Mouse (Mus musculus) midbrain, embryonic 13.5 days (tissue): ENCODE measurements around the gene Spata21. TPM values are rescaled to one million over a fixed set of nuclear protein-coding genes. Genes with fewer than 3 reads are reported as not detected.

Experiments
- ATAC-seq: fragments of 200-750 bp; cut with Nextera tagmentation; 2 replicates; pipeline ENCODE4 v1.8.0; 2017; ENCODE audit warnings: mild to moderate bottlenecking, moderate TSS enrichment, moderate library complexity
- H3K27ac ChIP-seq: fragments of 300-500 bp; sonication (generic); 2 replicates; pipeline ENCODE4 v1.5.1; 2015; ENCODE audit warnings: inconsistent platforms, mild to moderate bottlenecking, moderate library complexity
- H3K27me3 ChIP-seq: fragments of 300-500 bp; sonication (generic); 2 replicates; pipeline ENCODE4 v1.6.1; 2015; ENCODE audit warnings: mild to moderate bottlenecking, inconsistent platforms
- H3K36me3 ChIP-seq: fragments of 300-500 bp; sonication (generic); 2 replicates; pipeline ENCODE4 v1.6.1; 2015; ENCODE audit warnings: mild to moderate bottlenecking, inconsistent platforms
- H3K4me1 ChIP-seq: fragments of 300-500 bp; sonication (generic); replicated peaks from 2 replicates; pipeline ENCODE4 v1.6.1; 2015; ENCODE audit warnings: inconsistent platforms
- H3K4me2 ChIP-seq: fragments of 300-500 bp; sonication (generic); replicated peaks from 2 replicates; pipeline ENCODE4 v1.6.1; 2015; ENCODE audit warnings: moderate library complexity, mild to moderate bottlenecking, inconsistent platforms
- H3K4me3 ChIP-seq: fragments of 300-500 bp; sonication (generic); replicated peaks from 2 replicates; pipeline ENCODE4 v1.5.1; 2015; ENCODE audit warnings: mild to moderate bottlenecking, inconsistent platforms
- H3K9ac ChIP-seq: fragments of 300-500 bp; sonication (generic); replicated peaks from 2 replicates; pipeline ENCODE4 v1.6.1; 2015; ENCODE audit warnings: mild to moderate bottlenecking, inconsistent platforms
- H3K9me3 ChIP-seq: fragments of 300-500 bp; sonication (generic); 2 replicates; pipeline ENCODE4 v1.6.1; 2016; ENCODE audit warnings: mild to moderate bottlenecking, inconsistent platforms
- WGBS: fragments of 180-500 bp; shearing (Covaris S2); methylation state at CpG from one replicate; pipeline ENCODE4 v1.1.7; 2015; 5-methylcytosine and 5-hydroxymethylcytosine counted together
- polyA plus RNA-seq: library from polyadenylated mRNA; unstranded; fragments of >200 nt; fragmentation: Nextera tagmentation; extraction: Ambion mirVana; gene quantifications from 2 replicates; pipeline ENCODE4 v1.2.1, GENCODE M21; 2015

Gene Spata21
- polyA plus RNA-seq, 1 experiment from 2014 or later, result not detected

DNA sequence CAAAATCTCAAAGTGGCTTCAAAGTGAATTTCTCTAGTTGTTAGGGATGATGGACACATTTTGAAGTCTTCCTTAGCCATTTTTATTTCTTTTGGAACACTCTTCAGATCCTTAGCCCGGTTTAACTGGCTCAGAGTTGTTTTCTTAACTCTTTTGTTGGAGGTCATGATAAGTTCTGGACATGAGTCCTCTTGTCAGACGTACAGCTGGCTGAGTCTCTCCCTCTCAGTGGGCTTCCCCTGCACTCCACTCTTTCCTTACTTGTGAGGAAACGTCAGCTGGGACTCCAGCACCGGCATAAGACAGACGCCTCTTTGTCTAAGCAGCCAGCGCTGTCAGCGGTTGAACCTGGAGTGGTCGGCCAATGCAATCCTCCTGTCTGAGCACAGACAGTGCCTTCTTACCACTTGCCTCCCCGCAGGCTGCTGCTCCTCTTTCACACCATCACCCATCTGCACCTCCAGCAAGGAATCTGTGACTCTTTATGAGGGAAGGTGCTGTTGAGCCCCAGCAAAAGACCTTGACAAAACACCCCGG is 20.1 kb downstream of the Spata21 start:
- Histone ChIP-seq H3K9me3 (0 out of 2 replicates have a peak, but pooled peaks cover 2% of the 10 kb centered on the region), H3K9ac (no peak overlapping the region), H3K27me3 (no peaks in the 10 kb centered on the region), H3K36me3 (peaks cover 38% of the 10 kb centered on the region), H3K27ac (no peak overlapping the region), H3K4me3 (no peak overlapping the region), H3K4me2 (no peak overlapping the region), H3K4me1 (no peaks in the 10 kb centered on the region)
- 62% methylated on average over 10 of the region's 10 CpGs for WGBS
- no peak for ATAC-seq

DNA sequence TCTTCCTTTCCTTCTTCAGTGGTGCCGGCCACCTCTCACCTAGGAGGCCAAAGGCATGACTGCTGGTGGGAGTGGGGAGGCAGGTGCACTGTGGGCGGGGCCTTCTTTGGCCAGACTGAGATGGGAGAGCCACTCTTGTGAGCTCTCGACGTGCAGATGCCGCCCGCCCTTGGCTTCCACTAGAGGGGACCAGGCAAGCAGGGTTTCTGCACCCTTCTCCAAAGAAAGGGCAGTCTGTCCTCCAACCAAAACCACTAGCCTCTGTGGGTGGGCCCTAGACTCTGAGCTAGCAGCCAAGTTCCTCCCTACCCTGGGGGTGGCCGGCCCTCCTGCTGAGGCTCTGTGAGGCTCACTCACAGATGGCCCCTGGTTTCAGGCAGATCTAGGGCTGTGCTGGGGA is 25.7 kb downstream of the Spata21 start:
- Histone ChIP-seq H3K27me3 (no peaks in the 10 kb centered on the region), H3K9me3 (0 out of 2 replicates have a peak, but pooled peaks cover 2% of the 10 kb centered on the region), H3K9ac (no peak overlapping the region), H3K27ac (peak overlapping the region; percentile 6; the same call in 1 of the 2 replicates), H3K4me1 (peaks cover 17% of the 10 kb centered on the region), H3K36me3 (peaks cover 89% of the 10 kb centered on the region), H3K4me2 (no peak overlapping the region), H3K4me3 (no peak overlapping the region)
- peak; percentile 5; the same call in 1 of the 2 replicates for ATAC-seq
- 78% methylated on average over 7 of the region's 7 CpGs for WGBS

DNA sequence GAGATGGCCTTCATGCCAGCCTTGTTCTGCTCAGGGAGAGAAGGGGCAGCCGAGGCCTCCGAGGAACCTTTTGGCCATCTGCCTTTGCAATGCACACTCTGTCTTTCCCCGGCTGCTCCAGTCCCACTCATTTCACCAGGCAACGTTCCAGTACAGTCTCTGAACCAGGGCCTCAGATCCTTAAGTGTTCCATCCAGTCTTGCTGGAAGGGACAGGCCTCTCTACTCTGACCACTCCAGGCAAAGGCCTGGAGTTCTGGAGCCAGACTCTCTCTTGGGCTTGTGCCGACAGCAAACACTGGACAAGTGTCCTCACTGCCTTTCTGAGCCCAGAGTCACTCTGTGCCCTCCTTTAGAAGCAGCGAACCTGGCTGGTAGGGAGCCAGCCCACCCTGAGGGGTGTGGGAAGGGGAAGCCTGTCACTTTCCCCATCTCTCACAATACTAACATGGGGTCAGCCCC is 26.4 kb downstream of the Spata21 start:
- H3K27ac ChIP-seq, result peak overlapping the region; percentile 6; the same call in 1 of the 2 replicates

DNA sequence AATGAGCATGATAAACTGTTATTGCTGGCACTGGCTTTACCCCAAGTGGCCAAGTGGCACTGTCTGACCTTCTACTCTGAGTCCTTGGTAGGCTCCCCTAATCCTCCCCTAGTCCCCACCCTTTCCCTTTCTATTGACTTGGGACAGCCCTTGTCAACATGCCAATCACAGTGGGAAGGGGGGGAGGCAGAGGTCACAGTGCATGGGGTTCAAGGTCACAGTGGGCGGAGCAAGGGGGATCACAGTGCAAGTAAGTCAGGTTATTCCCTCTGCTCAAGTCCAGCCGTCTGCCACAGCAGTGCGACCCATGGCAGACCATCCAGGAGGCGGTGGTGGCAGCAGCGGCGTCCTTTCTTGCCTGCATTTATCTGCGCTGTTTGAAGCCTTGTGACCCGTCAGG is 27.3 kb downstream of the Spata21 start:
- no peak for ATAC-seq
- peaks cover 81% of the 10 kb centered on the region for H3K36me3 ChIP-seq
- H3K27me3 ChIP-seq, result no peaks in the 10 kb centered on the region
- H3K27ac ChIP-seq, result no peak overlapping the region
- H3K4me3 ChIP-seq, result no peak overlapping the region
- H3K9ac ChIP-seq, result no peak overlapping the region
- peaks cover 33% of the 10 kb centered on the region for H3K4me1 ChIP-seq
- no peak overlapping the region for H3K4me2 ChIP-seq
- 57% methylated on average over 8 of the region's 8 CpGs for WGBS
- no peaks in the 10 kb centered on the region for H3K9me3 ChIP-seq

More for the DNA sequence above, 26.4 kb downstream of the Spata21 start:
- H3K36me3 ChIP-seq, result peaks cover 89% of the 10 kb centered on the region
- H3K4me3 ChIP-seq, result no peak overlapping the region
- peaks cover 24% of the 10 kb centered on the region for H3K4me1 ChIP-seq
- no peak overlapping the region for H3K4me2 ChIP-seq
- 72% methylated on average over 6 of the region's 6 CpGs for WGBS
- 0 out of 2 replicates have a peak, but pooled peaks cover 2% of the 10 kb centered on the region for H3K9me3 ChIP-seq
- ATAC-seq, result no peak
- no peaks in the 10 kb centered on the region for H3K27me3 ChIP-seq
- no peak overlapping the region for H3K9ac ChIP-seq

DNA sequence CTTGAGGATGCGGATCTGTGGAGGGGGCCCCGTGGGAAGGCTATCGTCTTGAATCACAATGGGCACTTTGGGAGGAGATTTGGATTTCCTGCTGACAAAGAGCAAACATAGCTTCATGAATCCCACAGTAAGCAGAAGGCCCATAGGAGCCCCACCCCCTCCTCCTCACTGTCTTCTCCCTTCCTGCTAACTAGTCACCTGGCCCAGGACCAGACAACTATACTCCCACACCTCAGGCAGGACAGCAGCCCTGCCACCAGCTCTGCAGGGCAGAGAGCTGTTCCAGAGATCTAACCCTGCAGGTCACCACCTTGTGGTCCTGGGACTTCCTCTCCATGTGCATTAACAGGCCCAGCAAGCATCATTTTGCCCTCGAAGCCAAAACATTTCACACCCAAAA is 30.6 kb downstream of the Spata21 start:
- H3K9ac ChIP-seq, result no peak overlapping the region
- peaks cover 52% of the 10 kb centered on the region for H3K4me1 ChIP-seq
- no peak overlapping the region for H3K4me3 ChIP-seq
- H3K27me3 ChIP-seq, result no peaks in the 10 kb centered on the region
- ATAC-seq, result no peak
- WGBS, result 61% methylated on average over 4 of the region's 4 CpGs
- H3K27ac ChIP-seq, result no peak overlapping the region
- H3K36me3 ChIP-seq, result peaks cover 49% of the 10 kb centered on the region
- H3K9me3 ChIP-seq, result no peaks in the 10 kb centered on the region
- no peak overlapping the region for H3K4me2 ChIP-seq

DNA sequence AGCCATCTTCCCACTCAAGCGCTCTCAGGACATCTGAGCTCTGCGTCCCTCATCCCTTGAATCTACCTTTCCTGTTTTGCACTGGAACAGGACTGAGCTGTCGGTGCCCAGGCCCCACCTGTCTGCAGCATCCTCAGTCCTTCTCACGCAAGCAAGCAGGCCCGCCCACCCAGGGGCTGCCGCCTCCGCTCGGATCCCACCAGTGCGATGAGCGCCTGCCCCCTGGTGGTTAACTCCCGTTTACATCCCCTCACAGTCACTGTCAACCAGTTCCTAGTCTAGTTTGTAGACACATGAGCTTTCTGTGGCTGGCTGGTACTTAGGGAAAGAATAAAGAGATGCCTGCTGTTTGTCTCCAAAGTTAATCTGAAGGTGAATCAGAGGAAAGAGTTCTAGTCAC is 32.6 kb downstream of the Spata21 start:
- H3K4me1 ChIP-seq, result peaks cover 49% of the 10 kb centered on the region
- H3K27me3 ChIP-seq, result no peaks in the 10 kb centered on the region
- H3K36me3 ChIP-seq, result peaks cover 31% of the 10 kb centered on the region
- no peak overlapping the region for H3K4me2 ChIP-seq
- no peak overlapping the region for H3K4me3 ChIP-seq
- H3K9ac ChIP-seq, result no peak overlapping the region
- WGBS, result 22% methylated on average over 11 of the region's 11 CpGs
- H3K27ac ChIP-seq, result no peak overlapping the region
- H3K9me3 ChIP-seq, result no peaks in the 10 kb centered on the region
- peak; percentile 79 for ATAC-seq

DNA sequence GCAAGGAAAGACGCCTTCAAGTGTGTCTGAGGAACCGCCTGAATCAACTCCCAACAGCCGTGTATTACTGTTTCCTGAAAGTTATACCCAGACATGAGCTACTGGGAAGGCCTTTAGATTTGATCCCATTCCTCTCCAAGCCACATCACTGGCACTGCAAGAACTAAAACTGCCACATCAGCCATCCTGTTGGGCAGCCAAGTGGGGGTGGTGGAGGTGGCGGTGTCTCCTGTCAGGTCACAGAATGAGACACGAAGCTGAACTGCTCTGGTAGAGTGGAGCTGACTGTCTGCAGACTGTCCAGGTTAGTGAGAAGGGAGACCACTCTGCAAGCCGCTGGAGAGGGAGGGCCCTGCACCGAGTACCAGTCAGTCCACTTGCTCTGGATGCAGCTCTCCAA is 34.5 kb downstream of the Spata21 start:
- H3K36me3 ChIP-seq, result peaks cover 15% of the 10 kb centered on the region
- no peak overlapping the region for H3K9ac ChIP-seq
- no peak for ATAC-seq
- peaks cover 49% of the 10 kb centered on the region for H3K4me1 ChIP-seq
- H3K27me3 ChIP-seq, result no peaks in the 10 kb centered on the region
- H3K4me2 ChIP-seq, result no peak overlapping the region
- WGBS, result 86% methylated on average over 7 of the region's 7 CpGs
- no peak overlapping the region for H3K27ac ChIP-seq
- no peak overlapping the region for H3K4me3 ChIP-seq
- H3K9me3 ChIP-seq, result no peaks in the 10 kb centered on the region

DNA sequence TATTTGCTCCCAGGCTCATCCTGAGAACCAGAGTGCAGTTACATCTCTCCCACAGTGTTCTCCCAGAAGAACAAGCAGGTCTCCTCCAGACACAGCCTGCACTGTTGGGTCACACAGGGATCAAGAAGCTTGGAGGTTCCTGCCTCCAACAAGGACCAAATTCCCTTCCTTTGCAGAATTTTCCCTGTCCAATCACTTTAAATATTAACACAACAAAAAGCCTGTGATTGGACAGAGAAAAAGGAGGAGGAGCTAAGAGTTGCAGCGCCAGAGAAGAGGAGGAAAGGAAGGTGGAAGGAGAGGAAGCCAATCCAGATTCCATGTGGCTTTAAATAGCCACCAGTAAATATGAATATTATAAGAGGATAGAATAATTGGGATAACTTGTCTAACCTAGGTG is 34.9 kb downstream of the Spata21 start:
- no peak overlapping the region for H3K9ac ChIP-seq
- H3K4me2 ChIP-seq, result no peak overlapping the region
- peaks cover 11% of the 10 kb centered on the region for H3K36me3 ChIP-seq
- no peaks in the 10 kb centered on the region for H3K9me3 ChIP-seq
- no peak for ATAC-seq
- H3K4me1 ChIP-seq, result peaks cover 49% of the 10 kb centered on the region
- no peak overlapping the region for H3K4me3 ChIP-seq
- no peaks in the 10 kb centered on the region for H3K27me3 ChIP-seq
- no peak overlapping the region for H3K27ac ChIP-seq
- WGBS, result 40% methylated on average over 1 of the region's 1 CpGs

DNA sequence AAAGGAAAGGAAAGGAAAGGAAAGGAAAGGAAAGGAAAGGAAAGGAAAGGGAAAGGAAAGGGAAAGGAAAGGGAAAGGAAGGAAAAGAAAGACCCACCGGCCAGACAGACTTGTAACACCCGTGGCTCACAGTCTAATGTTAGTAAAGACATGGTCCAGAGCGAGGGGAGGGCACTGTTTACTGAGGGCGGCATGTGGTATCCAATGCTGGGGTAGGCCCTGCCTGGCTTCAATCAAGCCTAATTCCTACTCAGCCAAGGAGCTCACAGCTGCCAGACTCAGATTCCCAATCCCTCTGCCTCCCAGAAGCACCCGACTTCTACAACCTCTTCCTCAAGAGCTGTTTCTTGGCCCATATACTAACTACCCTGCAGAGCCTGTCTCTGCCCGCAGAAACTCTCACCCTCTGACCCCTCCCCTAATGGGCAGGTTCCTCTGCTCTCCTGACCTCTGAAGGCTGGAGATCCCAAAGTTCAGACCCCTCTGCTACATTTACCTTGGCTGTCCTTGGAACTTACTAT is 41.1 kb downstream of the Spata21 start:
- Histone ChIP-seq H3K27me3 (no peaks in the 10 kb centered on the region), H3K4me3 (no peak overlapping the region), H3K4me1 (peaks cover 33% of the 10 kb centered on the region), H3K4me2 (no peak overlapping the region), H3K9ac (no peak overlapping the region), H3K27ac (no peak overlapping the region), H3K36me3 (0 out of 2 replicates have a peak, but pooled peaks cover 4% of the 10 kb centered on the region), H3K9me3 (no peaks in the 10 kb centered on the region)
- whole genome bisulfite sequencing, result 77% methylated on average over 6 of the region's 6 CpGs
- ATAC-seq, result no peak

DNA sequence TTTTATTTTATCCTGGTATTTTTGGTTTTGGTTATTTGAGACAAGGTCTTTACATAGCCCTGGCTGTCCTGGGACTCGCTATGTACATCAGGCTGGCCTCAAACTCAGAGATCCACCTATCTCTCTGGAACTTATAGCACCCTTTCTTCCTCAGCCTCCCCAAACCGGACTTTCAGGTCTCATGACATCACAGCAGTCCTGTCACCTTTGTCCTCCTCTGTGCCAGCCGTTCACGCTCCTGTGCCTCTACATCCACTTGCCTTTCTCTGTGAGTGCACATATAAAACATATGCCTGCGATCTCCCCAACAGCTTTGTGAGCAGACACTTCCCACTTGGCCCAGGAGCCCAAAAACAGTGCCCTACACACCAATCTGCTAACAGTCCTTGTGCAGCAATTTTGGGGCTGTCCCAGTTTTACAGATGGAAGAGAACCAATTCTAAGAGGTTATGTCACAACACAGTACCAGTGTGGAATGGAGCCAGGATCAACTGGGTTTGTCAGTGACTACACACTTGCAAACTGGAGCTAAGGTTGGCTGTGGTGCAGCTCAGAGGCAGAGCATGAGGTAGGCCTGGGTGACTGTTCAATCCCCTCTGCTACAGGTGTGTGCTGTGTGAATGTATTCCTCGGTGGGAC is 42.7 kb downstream of the Spata21 start:
- Histone ChIP-seq H3K27ac (peak overlapping the region; percentile 45; the same call in 1 of the 2 replicates), H3K27me3 (no peaks in the 10 kb centered on the region), H3K4me1 (peaks cover 45% of the 10 kb centered on the region), H3K9me3 (no peaks in the 10 kb centered on the region), H3K36me3 (0 out of 2 replicates have a peak, but pooled peaks cover 4% of the 10 kb centered on the region), H3K4me3 (no peak overlapping the region), H3K4me2 (no peak overlapping the region), H3K9ac (no peak overlapping the region)
- 81% methylated on average over 6 of the region's 6 CpGs for WGBS
- no peak for ATAC-seq

DNA sequence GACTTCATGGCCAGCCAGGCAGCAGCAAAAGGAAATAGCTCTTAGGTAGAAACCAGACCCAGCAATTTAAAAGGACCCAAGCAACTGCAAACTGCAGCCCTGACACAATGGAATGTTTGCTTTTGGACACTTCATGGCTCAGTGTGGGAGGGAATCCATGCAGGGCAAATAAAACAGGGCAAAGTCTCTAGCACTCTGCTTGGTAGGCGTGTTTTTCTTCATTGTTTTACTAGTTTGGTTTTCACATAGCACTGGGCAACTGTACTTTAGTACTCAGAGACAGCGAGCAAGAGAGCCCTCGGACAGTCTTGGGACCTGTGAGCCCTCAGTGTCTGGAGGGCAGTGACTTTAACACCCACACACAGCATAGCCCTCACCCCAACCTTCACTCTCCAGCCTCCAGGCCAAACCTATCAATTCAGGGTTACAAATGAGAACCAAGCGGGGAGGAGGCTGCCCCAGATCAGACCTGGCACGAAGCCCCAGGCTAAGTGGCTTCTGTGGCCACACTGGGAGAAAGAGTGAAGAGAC is 43.5 kb downstream of the Spata21 start:
- ATAC-seq, result no peak
- no peak overlapping the region; the same call in 1 of the 2 replicates for H3K4me2 ChIP-seq
- no peak overlapping the region for H3K9ac ChIP-seq
- H3K27me3 ChIP-seq, result no peaks in the 10 kb centered on the region
- H3K9me3 ChIP-seq, result no peaks in the 10 kb centered on the region
- no peaks in the 10 kb centered on the region for H3K36me3 ChIP-seq
- WGBS, result 60% methylated on average over 5 of the region's 5 CpGs
- H3K27ac ChIP-seq, result peak overlapping the region; percentile 45
- H3K4me3 ChIP-seq, result no peak overlapping the region
- peaks cover 53% of the 10 kb centered on the region for H3K4me1 ChIP-seq

DNA sequence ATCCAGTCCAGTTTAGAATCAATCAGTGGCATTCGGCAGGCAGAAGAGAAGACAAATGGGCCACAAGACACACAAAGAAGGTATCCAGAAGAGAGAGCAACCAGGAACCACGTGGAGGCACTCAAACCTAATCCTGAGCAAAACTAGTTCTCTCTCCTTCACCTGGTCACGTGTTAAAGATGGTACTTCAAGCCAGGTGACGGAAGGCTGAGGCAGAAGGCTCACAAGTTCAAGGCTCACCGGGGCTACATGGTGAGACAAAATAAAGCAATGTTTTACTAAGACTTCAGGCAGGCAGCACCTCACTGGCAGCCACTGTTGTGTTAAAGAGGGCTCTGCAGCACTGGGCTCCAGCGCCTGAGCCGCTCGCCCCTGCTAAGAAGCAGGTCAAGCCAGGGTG is 44.1 kb downstream of the Spata21 start:
- 54% methylated on average over 8 of the region's 8 CpGs for WGBS
- Histone ChIP-seq H3K4me3 (no peak overlapping the region), H3K27me3 (no peaks in the 10 kb centered on the region), H3K4me1 (peaks cover 59% of the 10 kb centered on the region), H3K4me2 (no peak overlapping the region; the same call in 1 of the 2 replicates), H3K27ac (peak overlapping the region; percentile 45; the same call in 1 of the 2 replicates), H3K9ac (0 out of 2 replicates have a peak overlapping the region, but pooled peaks have one; percentile 3), H3K9me3 (no peaks in the 10 kb centered on the region), H3K36me3 (no peaks in the 10 kb centered on the region)
- no peak for ATAC-seq
